9 mouse cellular contexts compared by ENCODE assay signal in genomic region chr2:29553945-29554634, GRCm38 (mm10).
DNase-seq lines count a peak whose midpoint lies in the region; ATAC-seq lines count a peak whose summit lies in the region.
"Had no signal": no experiment of that assay in that cellular context is flagged by ENCODE, and none has a peak within 500 bp of the region (broad histone marks: within the 10 kb centered on the region; RNA-seq: fewer than 3 reads in every experiment).

No protein-coding gene starts in this region.

- 66% methylated on average over 4 of the region's 4 CpGs for WGBS in hindbrain, embryonic 10.5 days
- 68% methylated on average over 4 of the region's 4 CpGs for WGBS in hindbrain, embryonic 16.5 days

- no peaks in the 10 kb centered on the region for H3K9me3 ChIP-seq in hindbrain, embryonic 10.5 days
- no peaks in the 10 kb centered on the region for H3K9me3 ChIP-seq in hindbrain, embryonic 16.5 days (ENCODE audit: control insufficient read depth, low read length)
- H3K9me3 ChIP-seq: liver, embryonic 15.5 days had no signal

- no peak overlapping the region for H3K4me3 ChIP-seq in hindbrain, embryonic 10.5 days
- H3K4me3 ChIP-seq in hindbrain, embryonic 16.5 days (ENCODE audit: low read length): no peak overlapping the region
- H3K4me3 ChIP-seq: liver, embryonic 15.5 days had no signal

- no peak overlapping the region for H3K27ac ChIP-seq in hindbrain, embryonic 10.5 days
- no peak overlapping the region for H3K27ac ChIP-seq in hindbrain, embryonic 16.5 days (ENCODE audit: low read depth, low read length)
- H3K27ac ChIP-seq: liver, embryonic 15.5 days had no signal

- DNase-seq in hindbrain, embryonic 10.5 days (ENCODE audit: low spot score): peak; percentile 45
- peak; percentile 41 for DNase-seq in urinary bladder, postnatal 25 days (ENCODE audit: low spot score)
- DNase-seq in urinary bladder, postnatal 10 days (ENCODE audit: low spot score): no peak
- DNase-seq in c-Kit-positive CD71-positive TER-119-negative erythroid progenitor cells, embryonic 14.5 days (ENCODE audit: low read depth): peak; percentile 15
- peak; percentile 64 to 66 for DNase-seq in layer of hippocampus, postnatal 10 days (ENCODE audit: low spot score in 2 of 2)
- peak; percentile 13 for DNase-seq in skeletal muscle tissue, adult 2 months (ENCODE audit: low read depth, low spot score)
- no peak for DNase-seq in frontal cortex, postnatal 36 days (ENCODE audit: low spot score in 2 of 2)

- H3K4me2 ChIP-seq in hindbrain, embryonic 16.5 days (ENCODE audit: low read length): no peak overlapping the region
- H3K4me2 ChIP-seq: liver, embryonic 15.5 days had no signal

- no peak overlapping the region for H3K9ac ChIP-seq in hindbrain, embryonic 16.5 days (ENCODE audit: low read depth, low read length)
- H3K9ac ChIP-seq: liver, embryonic 15.5 days had no signal

- no peaks in the 10 kb centered on the region for H3K36me3 ChIP-seq in hindbrain, embryonic 10.5 days
- H3K36me3 ChIP-seq in hindbrain, embryonic 16.5 days (ENCODE audit: control insufficient read depth, insufficient read depth, low read length): no peaks in the 10 kb centered on the region
- H3K36me3 ChIP-seq: liver, embryonic 15.5 days had no signal

- no peaks in the 10 kb centered on the region for H3K27me3 ChIP-seq in hindbrain, embryonic 10.5 days (ENCODE audit: insufficient read depth, poor library complexity, severe bottlenecking)
- no peaks in the 10 kb centered on the region; the same call in 1 of the 2 replicates for H3K27me3 ChIP-seq in hindbrain, embryonic 16.5 days (replicated peaks; ENCODE audit: control insufficient read depth, insufficient read depth, low read length)
- H3K27me3 ChIP-seq: liver, embryonic 15.5 days had no signal

- ATAC-seq in hindbrain, embryonic 16.5 days: no peak

- H3K4me1 ChIP-seq in hindbrain, embryonic 10.5 days (replicated peaks): peaks cover 13% of the 10 kb centered on the region
- H3K4me1 ChIP-seq in hindbrain, embryonic 16.5 days (ENCODE audit: control insufficient read depth, insufficient read depth, low read depth, low read length): no peaks in the 10 kb centered on the region
- H3K4me1 ChIP-seq: liver, embryonic 15.5 days had no signal

Comparison
In these comparisons a context has a peak if more than half of its experiments do, and no peak if none do; other contexts are left out.
1. DNase-seq: peak in hindbrain, embryonic 10.5 days (single experiment), urinary bladder, postnatal 25 days (single experiment), c-Kit-positive CD71-positive TER-119-negative erythroid progenitor cells, embryonic 14.5 days (single experiment), layer of hippocampus, postnatal 10 days (2 of 2) and skeletal muscle tissue, adult 2 months (single experiment); none in urinary bladder, postnatal 10 days (single experiment) and frontal cortex, postnatal 36 days (0 of 2).